Mouse (Mus musculus) stomach, postnatal 0 days (tissue): ENCODE measurements around the gene Cops7a. TPM values are rescaled to one million over a fixed set of nuclear protein-coding genes. Genes with fewer than 3 reads are reported as not detected.

Experiments used
- ATAC-seq: fragments of 200-750 bp; cut with Nextera tagmentation; 2 replicates; pipeline ENCODE4 v1.8.0; 2017; ENCODE audit not compliant: low FRiP score, low TSS enrichment
- DNase-seq: peaks from one replicate; pipeline ENCODE4 v3.0.0-alpha.2; 2016; ENCODE audit warnings: low spot score
- H3K27ac ChIP-seq: fragments of 300-500 bp; sonication (generic); replicated peaks from 2 replicates; pipeline ENCODE4 v1.5.1; 2014; ENCODE audit warnings: mild to moderate bottlenecking, control low read depth
- H3K27me3 ChIP-seq: fragments of 300-500 bp; sonication (generic); 2 replicates; pipeline ENCODE4 v1.6.1; 2014; ENCODE audit warnings: low read length; ENCODE audit not compliant: control insufficient read depth, insufficient read depth
- H3K36me3 ChIP-seq: fragments of 300-500 bp; sonication (generic); 2 replicates; pipeline ENCODE4 v1.6.1; 2014; ENCODE audit warnings: low read length, mixed read lengths; ENCODE audit not compliant: control insufficient read depth, insufficient read depth
- H3K4me1 ChIP-seq: fragments of 300-500 bp; sonication (generic); replicated peaks from 2 replicates; pipeline ENCODE4 v1.6.1; 2014; ENCODE audit warnings: antibody characterized with exemption; ENCODE audit not compliant: control insufficient read depth, insufficient read depth
- H3K4me2 ChIP-seq: fragments of 300-500 bp; sonication (generic); replicated peaks from 2 replicates; pipeline ENCODE4 v1.6.1; 2014; ENCODE audit warnings: low read depth, mild to moderate bottlenecking, control low read depth, moderate library complexity
- H3K4me3 ChIP-seq: fragments of 300-500 bp; sonication (generic); 2 replicates; pipeline ENCODE4 v1.5.1; 2014; ENCODE audit warnings: low read depth, low read length, control low read depth
- H3K9ac ChIP-seq: fragments of 300-500 bp; sonication (generic); 2 replicates; pipeline ENCODE4 v1.6.1; 2014; ENCODE audit warnings: mild to moderate bottlenecking, low read length, control low read depth, mixed read lengths
- H3K9me3 ChIP-seq: fragments of 300-500 bp; sonication (generic); 2 replicates; pipeline ENCODE4 v1.6.1; 2016; ENCODE audit warnings: low read length; ENCODE audit not compliant: control insufficient read depth
- CTCF ChIP-seq: IDR thresholded peaks from 2 replicates; pipeline ENCODE4 v1.5.1; 2016; ENCODE audit warnings: antibody characterized with exemption, low read depth, mild to moderate bottlenecking, moderate library complexity
- EP300 ChIP-seq: optimal IDR thresholded peaks from 2 replicates; pipeline ENCODE3; 2016; ENCODE audit warnings: antibody characterized with exemption
- WGBS: fragments of 180-500 bp; shearing (Covaris S2); extraction: QIAGEN DNeasy Blood & Tissue Kit; methylation state at CpG from one replicate; pipeline ENCODE4 v1.1.7; 2014; 5-methylcytosine and 5-hydroxymethylcytosine counted together
- polyA plus RNA-seq: library from polyadenylated mRNA; unstranded; fragments of >200 nt; fragmentation: Nextera tagmentation; extraction: Ambion mirVana; gene quantifications from 2 replicates; pipeline ENCODE4 v1.2.1, GENCODE M21; 2015

The Cops7a gene
- polyA plus RNA-seq, 1 experiment from 2014 or later = 114 TPM

DNA sequence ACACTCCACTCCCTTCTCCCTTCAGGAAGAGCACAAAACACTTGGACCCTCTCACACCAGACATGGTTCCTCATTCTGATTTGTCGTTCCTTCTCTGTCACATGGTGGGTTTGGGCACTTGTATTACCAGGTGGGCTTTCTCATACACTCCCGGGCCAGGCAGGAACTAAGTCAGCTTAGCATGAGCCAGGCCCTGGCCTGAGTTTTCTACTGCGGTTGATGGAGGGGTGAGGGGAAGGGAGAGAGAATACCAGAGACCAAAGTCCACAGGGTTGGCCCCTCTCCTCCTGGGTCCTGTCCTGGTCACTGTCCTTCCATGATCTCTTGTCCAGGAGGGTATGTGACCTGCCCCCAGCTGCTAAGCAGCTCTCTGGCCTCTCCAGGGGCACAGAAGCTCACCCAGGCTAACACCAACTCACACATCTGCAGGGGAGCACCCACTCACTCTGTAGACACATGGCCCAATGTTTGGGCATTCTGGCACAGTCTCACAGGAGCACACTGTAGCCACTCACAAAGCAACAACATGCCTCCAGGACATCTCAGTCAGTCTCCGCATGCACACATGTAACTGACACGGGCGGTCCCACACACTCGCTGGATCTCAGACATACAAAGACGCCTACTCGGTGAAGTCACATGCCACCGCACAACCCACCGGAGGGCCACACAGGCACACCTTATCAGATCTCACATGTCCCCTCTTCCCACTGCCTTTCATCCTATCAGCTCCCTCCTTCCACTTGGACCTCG, 49.2 kb downstream of the Cops7a start:
- Histone ChIP-seq H3K9ac (peak overlapping the region; percentile 99), H3K36me3 (peaks cover 13% of the 10 kb centered on the region), H3K27me3 (no peaks in the 10 kb centered on the region), H3K4me2 (peak overlapping the region; percentile 89), H3K4me3 (peak overlapping the region; percentile 93), H3K4me1 (peaks cover 12% of the 10 kb centered on the region; the same call in 1 of the 2 replicates), H3K9me3 (no peaks in the 10 kb centered on the region), H3K27ac (peak overlapping the region; percentile 100)
- ATAC-seq (no peak; the same call in 1 of the 2 replicates), DNase-seq (peak; percentile 45)
- no peak for TF ChIP-seq CTCF
- 2% methylated on average over 12 of the region's 12 CpGs for WGBS

DNA sequence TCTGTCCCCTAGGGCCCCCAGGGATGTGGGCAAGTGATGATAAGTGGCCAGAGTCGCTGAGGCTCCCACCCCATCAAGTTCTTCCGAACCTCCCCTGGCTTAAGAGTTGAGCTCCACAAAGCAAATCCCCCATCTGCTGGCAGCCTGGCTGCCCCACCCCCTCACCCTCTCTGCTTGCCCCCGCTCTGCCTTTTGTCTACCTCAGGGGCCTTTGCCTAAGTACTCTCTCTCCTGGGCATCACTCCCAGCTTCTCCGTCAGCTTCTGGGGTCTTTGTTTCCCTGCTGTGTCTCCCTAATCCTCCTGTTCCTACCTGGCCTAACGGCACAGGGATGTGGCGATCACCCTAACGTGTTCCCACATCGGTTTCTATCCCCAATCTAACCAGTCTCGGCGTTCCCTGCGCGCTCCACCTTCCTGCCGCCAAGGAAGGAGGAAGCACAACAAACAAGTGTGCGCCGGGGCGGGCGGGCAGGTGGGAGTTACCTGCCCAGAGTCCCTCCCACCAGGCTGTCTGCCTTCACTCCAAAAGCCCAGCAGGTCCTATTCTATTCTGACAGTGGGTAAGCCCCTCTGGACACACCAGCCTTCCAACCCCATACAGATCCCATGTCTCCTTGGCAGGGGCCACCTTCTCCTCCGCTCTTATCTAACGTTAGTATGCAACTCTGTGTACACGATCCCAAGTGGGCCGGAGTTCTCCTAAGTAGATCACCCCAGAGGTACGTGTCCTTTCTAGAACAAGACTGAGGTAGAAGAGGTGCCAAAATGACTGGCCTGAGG, 50.0 kb downstream of the Cops7a start:
- WGBS = 16% methylated on average over 22 of the region's 22 CpGs
- peaks cover 11% of the 10 kb centered on the region for H3K4me1 ChIP-seq
- DNase-seq = peak; percentile 80

DNA sequence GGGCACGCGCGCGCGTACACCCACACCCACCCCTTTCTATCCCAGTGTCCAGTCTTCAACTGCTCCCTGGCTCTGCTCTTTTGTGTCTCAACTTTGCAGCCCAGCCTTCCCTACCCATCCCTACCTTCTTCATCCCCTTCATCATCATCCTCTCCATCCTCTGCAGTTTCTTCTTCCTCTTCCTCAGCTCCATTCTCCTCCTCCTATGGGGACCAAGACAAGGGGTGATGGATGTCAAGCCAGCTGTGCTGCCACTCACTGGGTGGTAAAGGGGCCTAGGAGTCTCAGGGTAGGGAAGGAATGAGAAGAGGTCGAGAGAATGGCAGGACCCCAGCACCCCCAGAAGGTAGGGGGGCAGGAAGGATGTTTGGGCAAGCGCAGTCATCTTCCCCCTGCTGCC, 50.8 kb downstream of the Cops7a start:
- 0 out of 2 replicates have a peak overlapping the region, but pooled peaks have one; percentile 99 for H3K9ac ChIP-seq
- DNase-seq (no peak), ATAC-seq (no peak)
- peaks cover 13% of the 10 kb centered on the region for H3K36me3 ChIP-seq
- no peak overlapping the region for H3K27ac ChIP-seq
- H3K9me3 ChIP-seq = no peaks in the 10 kb centered on the region
- TF ChIP-seq EP300 (no peak), CTCF (no peak)
- H3K4me2 ChIP-seq = no peak overlapping the region
- no peak overlapping the region for H3K4me3 ChIP-seq
- WGBS = 80% methylated on average over 7 of the region's 7 CpGs
- no peaks in the 10 kb centered on the region for H3K27me3 ChIP-seq
- peaks cover 18% of the 10 kb centered on the region for H3K4me1 ChIP-seq

More for the DNA sequence above, 50.0 kb downstream of the Cops7a start:
- Histone ChIP-seq H3K27me3 (no peaks in the 10 kb centered on the region), H3K4me2 (peak overlapping the region; percentile 89), H3K36me3 (peaks cover 13% of the 10 kb centered on the region), H3K4me3 (peak overlapping the region; percentile 93), H3K9ac (peak overlapping the region; percentile 99), H3K9me3 (no peaks in the 10 kb centered on the region), H3K27ac (peak overlapping the region; percentile 100)
- TF ChIP-seq CTCF (no peak), EP300 (no peak)
- ATAC-seq = peak; percentile 2; the same call in 1 of the 2 replicates

DNA sequence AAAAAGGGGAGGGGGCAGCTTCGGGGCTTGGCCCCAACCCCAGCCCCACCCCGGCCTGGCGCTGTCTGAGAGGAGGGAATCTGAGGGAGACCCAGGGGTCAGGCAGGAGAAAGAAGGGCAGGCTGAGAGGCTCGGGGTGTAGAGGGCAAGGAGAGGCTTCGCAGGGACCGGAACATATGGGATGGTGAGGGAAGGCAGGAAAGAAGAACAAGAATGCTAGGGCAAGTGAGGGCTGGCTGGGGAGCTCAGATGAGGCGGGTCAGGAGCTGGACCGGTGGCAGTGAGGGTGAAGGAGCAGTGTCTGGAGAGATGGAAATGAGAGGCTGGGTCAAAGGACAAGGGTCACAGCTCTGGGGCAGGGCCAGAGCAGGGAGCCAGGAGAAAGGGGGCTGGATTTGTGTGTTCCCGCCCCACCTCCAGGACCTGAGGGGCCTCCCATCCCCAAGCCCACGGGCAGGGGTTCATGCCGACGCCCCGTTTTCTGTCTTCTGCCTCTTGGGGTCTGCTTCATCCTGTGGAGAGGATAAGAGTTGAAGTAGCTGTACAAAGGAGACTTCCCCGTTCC, 51.5 kb downstream of the Cops7a start:
- DNase-seq (no peak), ATAC-seq (no peak)
- peaks cover 13% of the 10 kb centered on the region for H3K36me3 ChIP-seq
- H3K9me3 ChIP-seq = no peaks in the 10 kb centered on the region
- peaks cover 18% of the 10 kb centered on the region for H3K4me1 ChIP-seq
- WGBS = 66% methylated on average over 13 of the region's 14 CpGs
- H3K27me3 ChIP-seq = no peaks in the 10 kb centered on the region
- 0 out of 2 replicates have a peak overlapping the region, but pooled peaks have one; percentile 2 for H3K27ac ChIP-seq
- H3K4me3 ChIP-seq = no peak overlapping the region
- H3K4me2 ChIP-seq = no peak overlapping the region
- H3K9ac ChIP-seq = peak overlapping the region; percentile 27; the same call in 1 of the 2 replicates
- TF ChIP-seq EP300 (no peak), CTCF (no peak)

- Histone ChIP-seq H3K36me3 (peaks cover 13% of the 10 kb centered on the region), H3K4me2 (no peak overlapping the region), H3K27ac (0 out of 2 replicates have a peak overlapping the region, but pooled peaks have one; percentile 2), H3K9ac (no peak overlapping the region), H3K4me1 (peaks cover 18% of the 10 kb centered on the region), H3K9me3 (no peaks in the 10 kb centered on the region), H3K4me3 (no peak overlapping the region), H3K27me3 (no peaks in the 10 kb centered on the region)
- no peak for TF ChIP-seq CTCF
- no peak for TF ChIP-seq EP300
- no peak for ATAC-seq
- no peak for DNase-seq
- WGBS = 58% methylated on average over 6 of the region's 6 CpGs
Observed at GRCm38 (mm10) chr6:124913214-124913613, 52.1 kb downstream of the Cops7a start.
